Mouse (Mus musculus) myocyte (in vitro differentiated cells): ENCODE measurements around the gene Etfa.

Source experiments
- E2F4 ChIP-seq: IDR thresholded peaks from one replicate; pipeline ENCODE4 v1.6.1; 2011; ENCODE audit warnings: mild to moderate bottlenecking, control low read depth, moderate library complexity; ENCODE audit not compliant: insufficient read depth
- POLR2A ChIP-seq: IDR thresholded peaks from one replicate; pipeline ENCODE4 v1.6.1; 2011; ENCODE audit warnings: low read depth, mild to moderate bottlenecking, control low read depth, moderate library complexity; ENCODE audit not compliant: insufficient read length
- POLR2AphosphoS2 ChIP-seq: IDR thresholded peaks from one replicate; pipeline ENCODE4 v1.6.1; 2011; ENCODE audit warnings: low read depth, control low read depth; ENCODE audit not compliant: insufficient read length

- no peak for TF ChIP-seq POLR2A
- TF ChIP-seq POLR2AphosphoS2, result no peak
- no peak for TF ChIP-seq E2F4
These were observed 33.0 kb upstream of the Etfa start for GRCm38 (mm10) chr9:55544861-55545555.
